Mouse (Mus musculus): ENCODE measurements at regions not wholly inside any gene's neighbourhood (a gene's known extent, or its start where the extent isn't known, plus 50 kb on each side); places are given as distances from the start of the nearest gene placed in this dataset.

- H3K36me3 ChIP-seq (ENCODE audit: control insufficient read depth, insufficient read depth, low read length), result no peaks in the 10 kb centered on the region
- no peak overlapping the region for H3K27ac ChIP-seq (ENCODE audit: low read depth, low read length)
- no peaks in the 10 kb centered on the region for H3K4me1 ChIP-seq (ENCODE audit: control insufficient read depth, insufficient read depth, low read length)
- H3K4me2 ChIP-seq (ENCODE audit: low read depth, low read length), result no peak overlapping the region
- no peak overlapping the region for H3K4me3 ChIP-seq (ENCODE audit: low read depth, low read length)
- no peaks in the 10 kb centered on the region for H3K9me3 ChIP-seq (ENCODE audit: control insufficient read depth, low read length)
- WGBS, result 28% methylated on average over 3 of the region's 3 CpGs
- H3K27me3 ChIP-seq (ENCODE audit: control insufficient read depth, insufficient read depth, low read length), result no peaks in the 10 kb centered on the region
- H3K9ac ChIP-seq (replicated peaks; ENCODE audit: low read depth, low read length), result no peak overlapping the region
- ATAC-seq (ENCODE audit: low read depth), result no peak
These were observed 300.6 kb downstream of the Hdgfl1 start for GRCm38 (mm10) chr13:26469343-26469742.

GRCm38 (mm10) chr13:26467526-26467925 is 302.4 kb downstream of the Hdgfl1 start:
- ATAC-seq (ENCODE audit: low read depth), result no peak
- no peak overlapping the region for H3K4me3 ChIP-seq (ENCODE audit: low read depth, low read length)
- H3K36me3 ChIP-seq (ENCODE audit: control insufficient read depth, insufficient read depth, low read length), result no peaks in the 10 kb centered on the region
- H3K4me2 ChIP-seq (ENCODE audit: low read depth, low read length), result no peak overlapping the region
- no peaks in the 10 kb centered on the region for H3K27me3 ChIP-seq (ENCODE audit: control insufficient read depth, insufficient read depth, low read length)
- no peaks in the 10 kb centered on the region for H3K4me1 ChIP-seq (ENCODE audit: control insufficient read depth, insufficient read depth, low read length)
- no peaks in the 10 kb centered on the region for H3K9me3 ChIP-seq (ENCODE audit: control insufficient read depth, low read length)
- H3K9ac ChIP-seq (replicated peaks; ENCODE audit: low read depth, low read length), result no peak overlapping the region
- no peak overlapping the region for H3K27ac ChIP-seq (ENCODE audit: low read depth, low read length)

GRCm38 (mm10) chr13:26464523-26464922 is 305.4 kb downstream of the Hdgfl1 start:
- Histone ChIP-seq H3K4me1 (ENCODE audit: control insufficient read depth, insufficient read depth, low read length) (no peaks in the 10 kb centered on the region), H3K27me3 (ENCODE audit: control insufficient read depth, insufficient read depth, low read length) (no peaks in the 10 kb centered on the region), H3K36me3 (ENCODE audit: control insufficient read depth, insufficient read depth, low read length) (no peaks in the 10 kb centered on the region), H3K27ac (ENCODE audit: low read depth, low read length) (no peak overlapping the region), H3K9me3 (ENCODE audit: control insufficient read depth, low read length) (no peaks in the 10 kb centered on the region), H3K9ac (replicated peaks; ENCODE audit: low read depth, low read length) (no peak overlapping the region), H3K4me2 (ENCODE audit: low read depth, low read length) (no peak overlapping the region), H3K4me3 (ENCODE audit: low read depth, low read length) (no peak overlapping the region)
- no peak for ATAC-seq (ENCODE audit: low read depth)
- 21% methylated on average over 2 of the region's 2 CpGs for WGBS

- Histone ChIP-seq H3K27ac (ENCODE audit: low read depth, low read length) (no peak overlapping the region), H3K36me3 (ENCODE audit: control insufficient read depth, insufficient read depth, low read length) (no peaks in the 10 kb centered on the region), H3K9me3 (ENCODE audit: control insufficient read depth, low read length) (no peaks in the 10 kb centered on the region), H3K27me3 (ENCODE audit: control insufficient read depth, insufficient read depth, low read length) (no peaks in the 10 kb centered on the region), H3K4me1 (ENCODE audit: control insufficient read depth, insufficient read depth, low read length) (no peaks in the 10 kb centered on the region), H3K4me3 (ENCODE audit: low read depth, low read length) (no peak overlapping the region), H3K9ac (replicated peaks; ENCODE audit: low read depth, low read length) (no peak overlapping the region), H3K4me2 (ENCODE audit: low read depth, low read length) (no peak overlapping the region)
- no peak for ATAC-seq (ENCODE audit: low read depth)
These were observed 305.9 kb downstream of the Hdgfl1 start for GRCm38 (mm10) chr13:26464096-26464495.

GRCm38 (mm10) chr13:26457487-26458253 is 312.3 kb downstream of the Hdgfl1 start:
- no peak for ATAC-seq (ENCODE audit: low read depth)
- 74% methylated on average over 4 of the region's 4 CpGs for WGBS

GRCm38 (mm10) chr13:26426639-26427038 is 343.3 kb downstream of the Hdgfl1 start:
- H3K4me1 ChIP-seq (ENCODE audit: control insufficient read depth, insufficient read depth, low read length), result no peaks in the 10 kb centered on the region
- no peak overlapping the region for H3K4me3 ChIP-seq (ENCODE audit: low read depth, low read length)
- H3K27ac ChIP-seq (ENCODE audit: low read depth, low read length), result no peak overlapping the region
- no peaks in the 10 kb centered on the region for H3K27me3 ChIP-seq (ENCODE audit: control insufficient read depth, insufficient read depth, low read length)
- no peak overlapping the region for H3K4me2 ChIP-seq (ENCODE audit: low read depth, low read length)
- no peak for ATAC-seq (ENCODE audit: low read depth)
- H3K9me3 ChIP-seq (ENCODE audit: control insufficient read depth, low read length), result no peaks in the 10 kb centered on the region
- no peaks in the 10 kb centered on the region for H3K36me3 ChIP-seq (ENCODE audit: control insufficient read depth, insufficient read depth, low read length)
- H3K9ac ChIP-seq (replicated peaks; ENCODE audit: low read depth, low read length), result no peak overlapping the region
- WGBS, result 89% methylated on average over 4 of the region's 4 CpGs

More at GRCm38 (mm10) chr13:26457487-26458253, 312.3 kb downstream of the Hdgfl1 start:
- Histone ChIP-seq H3K4me3 (ENCODE audit: low read depth, low read length) (no peak overlapping the region), H3K27me3 (ENCODE audit: control insufficient read depth, insufficient read depth, low read length) (no peaks in the 10 kb centered on the region), H3K4me1 (ENCODE audit: control insufficient read depth, insufficient read depth, low read length) (no peaks in the 10 kb centered on the region), H3K9ac (replicated peaks; ENCODE audit: low read depth, low read length) (no peak overlapping the region), H3K9me3 (ENCODE audit: control insufficient read depth, low read length) (no peaks in the 10 kb centered on the region), H3K27ac (ENCODE audit: low read depth, low read length) (no peak overlapping the region), H3K36me3 (ENCODE audit: control insufficient read depth, insufficient read depth, low read length) (no peaks in the 10 kb centered on the region), H3K4me2 (ENCODE audit: low read depth, low read length) (no peak overlapping the region)

- Histone ChIP-seq H3K9ac (replicated peaks; ENCODE audit: low read depth, low read length) (no peak overlapping the region), H3K36me3 (ENCODE audit: control insufficient read depth, insufficient read depth, low read length) (no peaks in the 10 kb centered on the region), H3K4me2 (ENCODE audit: low read depth, low read length) (no peak overlapping the region), H3K4me1 (ENCODE audit: control insufficient read depth, insufficient read depth, low read length) (no peaks in the 10 kb centered on the region), H3K27me3 (ENCODE audit: control insufficient read depth, insufficient read depth, low read length) (no peaks in the 10 kb centered on the region), H3K9me3 (ENCODE audit: control insufficient read depth, low read length) (no peaks in the 10 kb centered on the region), H3K4me3 (ENCODE audit: low read depth, low read length) (no peak overlapping the region), H3K27ac (ENCODE audit: low read depth, low read length) (no peak overlapping the region)
- no peak for ATAC-seq (ENCODE audit: low read depth)
- WGBS, result 94% methylated on average over 1 of the region's 1 CpGs
These were observed 345.5 kb downstream of the Hdgfl1 start for GRCm38 (mm10) chr13:26424513-26424912.

- Histone ChIP-seq H3K27me3 (ENCODE audit: control insufficient read depth, insufficient read depth, low read length) (no peaks in the 10 kb centered on the region), H3K9ac (replicated peaks; ENCODE audit: low read depth, low read length) (no peak overlapping the region), H3K4me1 (ENCODE audit: control insufficient read depth, insufficient read depth, low read length) (no peaks in the 10 kb centered on the region), H3K9me3 (ENCODE audit: control insufficient read depth, low read length) (no peaks in the 10 kb centered on the region), H3K27ac (ENCODE audit: low read depth, low read length) (no peak overlapping the region), H3K4me3 (ENCODE audit: low read depth, low read length) (no peak overlapping the region), H3K4me2 (ENCODE audit: low read depth, low read length) (no peak overlapping the region), H3K36me3 (ENCODE audit: control insufficient read depth, insufficient read depth, low read length) (no peaks in the 10 kb centered on the region)
- no peak for ATAC-seq (ENCODE audit: low read depth)
These were observed 364.2 kb downstream of the Hdgfl1 start for GRCm38 (mm10) chr13:26405757-26406156.

- WGBS, result 77% methylated on average over 2 of the region's 2 CpGs
These were observed 365.3 kb downstream of the Hdgfl1 start for GRCm38 (mm10) chr13:26404707-26405106.

More at GRCm38 (mm10) chr13:26404707-26405106, 365.3 kb downstream of the Hdgfl1 start:
- no peak overlapping the region for H3K9ac ChIP-seq (replicated peaks; ENCODE audit: low read depth, low read length)
- H3K4me1 ChIP-seq (ENCODE audit: control insufficient read depth, insufficient read depth, low read length), result no peaks in the 10 kb centered on the region
- no peak overlapping the region for H3K27ac ChIP-seq (ENCODE audit: low read depth, low read length)
- H3K36me3 ChIP-seq (ENCODE audit: control insufficient read depth, insufficient read depth, low read length), result no peaks in the 10 kb centered on the region
- no peaks in the 10 kb centered on the region for H3K27me3 ChIP-seq (ENCODE audit: control insufficient read depth, insufficient read depth, low read length)
- no peaks in the 10 kb centered on the region for H3K9me3 ChIP-seq (ENCODE audit: control insufficient read depth, low read length)
- no peak for ATAC-seq (ENCODE audit: low read depth)
- no peak overlapping the region for H3K4me3 ChIP-seq (ENCODE audit: low read depth, low read length)
- no peak overlapping the region for H3K4me2 ChIP-seq (ENCODE audit: low read depth, low read length)
